Mouse (Mus musculus): ENCODE data around the gene Sntg2. TPM values are rescaled to one million over a fixed set of nuclear protein-coding genes. Genes with fewer than 3 reads are reported as not detected.

Gene Sntg2
- polyA plus RNA-seq, 1 experiment from 2014 or later: 2.0 TPM

DNA sequence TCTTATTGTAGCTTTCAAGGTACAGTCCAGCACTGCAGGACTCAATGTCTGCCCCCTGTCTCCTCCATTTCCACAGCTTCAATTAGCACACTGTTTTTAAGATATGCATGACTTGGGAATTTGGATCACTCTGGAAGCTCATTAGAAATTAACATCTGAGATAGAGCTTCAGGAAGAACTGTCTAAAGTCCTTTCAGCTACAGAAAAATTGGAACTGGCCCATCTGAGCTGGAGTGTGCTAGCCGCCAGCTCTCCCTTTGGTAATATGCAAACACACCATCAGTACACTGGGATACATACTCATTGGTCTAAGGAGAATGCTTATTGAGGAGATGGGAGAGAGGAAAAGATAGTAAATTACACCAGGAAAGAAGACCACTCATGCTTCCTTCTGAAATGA is 25.1 kb downstream of the Sntg2 start:
- Histone ChIP-seq H3K36me3 (no peaks in the 10 kb centered on the region), H3K4me1 (peaks cover 8% of the 10 kb centered on the region; the same call in 1 of the 2 replicates), H3K4me2 (replicated peaks) (no peak overlapping the region), H3K27me3 (no peaks in the 10 kb centered on the region), H3K9me3 (no peaks in the 10 kb centered on the region), H3K27ac (no peak overlapping the region), H3K4me3 (no peak overlapping the region), H3K9ac (no peak overlapping the region)
- no peak for ATAC-seq (ENCODE audit: insufficient number of reproducible peaks, insufficient read depth, low FRiP score, low TSS enrichment)
- WGBS: 83% methylated on average over 1 of the region's 1 CpGs

DNA sequence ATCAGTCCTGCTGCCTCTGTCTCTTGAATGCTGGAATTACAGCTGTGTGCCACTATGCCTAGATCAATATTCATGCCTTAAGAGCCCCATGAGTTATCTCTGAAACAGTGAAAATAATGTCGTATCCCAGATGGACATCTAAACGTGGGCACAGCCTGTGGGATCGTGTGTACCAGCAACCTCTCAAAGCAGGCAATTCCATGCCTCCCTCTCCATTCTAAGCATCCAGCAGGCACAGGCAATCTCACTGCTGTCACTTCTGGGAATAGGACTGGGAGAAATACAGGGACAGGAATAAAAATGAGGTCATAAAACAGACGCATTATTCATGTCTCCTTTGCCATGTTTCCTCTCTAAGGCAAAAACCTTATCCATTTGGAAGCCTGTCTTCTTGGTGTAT is 25.9 kb downstream of the Sntg2 start:
- H3K4me2 ChIP-seq (replicated peaks): no peak overlapping the region
- H3K9ac ChIP-seq: no peak overlapping the region
- ATAC-seq (ENCODE audit: insufficient number of reproducible peaks, insufficient read depth, low FRiP score, low TSS enrichment): no peak
- H3K4me3 ChIP-seq: no peak overlapping the region
- peaks cover 7% of the 10 kb centered on the region; the same call in 1 of the 2 replicates for H3K4me1 ChIP-seq
- no peaks in the 10 kb centered on the region for H3K27me3 ChIP-seq
- no peak overlapping the region for H3K27ac ChIP-seq
- no peaks in the 10 kb centered on the region for H3K36me3 ChIP-seq
- WGBS: 86% methylated on average over 4 of the region's 4 CpGs
- no peaks in the 10 kb centered on the region for H3K9me3 ChIP-seq

DNA sequence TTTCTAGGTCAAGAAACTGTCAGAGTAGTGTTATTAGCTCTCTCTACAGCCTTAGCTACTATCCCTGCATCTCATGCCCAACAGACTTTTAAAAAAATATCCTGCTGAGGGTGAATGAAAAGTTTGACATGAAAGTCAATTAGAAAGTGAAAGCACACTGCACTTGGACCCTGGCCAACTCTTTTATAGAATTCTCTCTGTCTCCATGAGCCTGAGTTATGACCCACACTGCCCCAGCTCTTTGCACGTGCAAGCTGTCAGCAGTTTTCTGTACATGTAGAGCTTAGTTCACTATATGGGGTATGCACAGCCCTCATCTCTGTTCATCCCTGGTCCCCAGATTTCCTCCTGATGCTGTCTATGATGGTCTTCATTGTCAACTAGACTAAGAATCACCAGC is 28.4 kb downstream of the Sntg2 start:
- Histone ChIP-seq H3K27me3 (no peaks in the 10 kb centered on the region), H3K4me2 (replicated peaks) (no peak overlapping the region), H3K36me3 (no peaks in the 10 kb centered on the region), H3K9ac (no peak overlapping the region), H3K9me3 (no peaks in the 10 kb centered on the region), H3K27ac (no peak overlapping the region), H3K4me1 (no peaks in the 10 kb centered on the region), H3K4me3 (no peak overlapping the region)
- ATAC-seq (ENCODE audit: insufficient number of reproducible peaks, insufficient read depth, low FRiP score, low TSS enrichment): no peak
- WGBS: 71% methylated on average over 1 of the region's 1 CpGs

DNA sequence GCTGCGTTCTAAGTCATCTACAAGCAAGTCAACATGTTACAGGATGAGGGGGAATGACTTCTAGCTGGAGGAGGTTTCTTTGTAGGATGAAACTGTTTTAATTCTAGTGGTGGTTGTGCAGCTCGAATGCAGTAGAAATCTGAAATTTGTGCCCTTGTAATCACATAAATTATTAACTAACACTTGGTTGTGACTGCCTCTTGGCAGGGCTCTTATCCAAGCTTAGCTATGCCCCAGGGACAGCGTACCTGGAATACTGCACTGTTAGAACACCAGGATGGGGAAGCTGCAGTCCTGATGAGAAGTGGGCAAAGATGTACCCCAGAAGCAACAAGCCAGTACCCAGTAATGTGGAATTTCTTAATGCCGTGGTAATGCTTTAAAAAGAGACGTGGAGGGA is 36.9 kb downstream of the Sntg2 start:
- 91% methylated on average over 5 of the region's 5 CpGs for WGBS
- H3K4me3 ChIP-seq: no peak overlapping the region
- ATAC-seq (ENCODE audit: insufficient number of reproducible peaks, insufficient read depth, low FRiP score, low TSS enrichment): no peak

DNA sequence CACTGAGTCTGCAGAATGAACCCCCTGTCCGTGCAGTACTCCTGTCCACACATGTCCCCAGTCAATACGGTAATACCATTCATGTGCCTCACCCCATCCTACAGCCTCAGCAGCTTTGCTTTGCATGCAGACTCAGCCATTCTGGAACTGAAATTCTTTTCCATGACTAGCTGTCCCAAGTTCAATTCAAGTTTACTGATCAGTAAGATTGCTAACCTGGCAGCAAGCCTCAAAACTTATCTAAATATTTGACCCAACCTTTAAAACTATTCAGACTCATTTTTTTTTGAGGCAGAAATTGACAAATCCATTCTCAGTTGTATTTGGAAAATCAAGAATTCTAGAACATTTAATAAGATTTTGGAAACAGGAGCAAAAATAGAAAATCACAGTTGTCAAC is 38.7 kb downstream of the Sntg2 start:
- H3K4me1 ChIP-seq: no peaks in the 10 kb centered on the region
- 89% methylated on average over 2 of the region's 2 CpGs for WGBS
- no peak for ATAC-seq (ENCODE audit: insufficient number of reproducible peaks, insufficient read depth, low FRiP score, low TSS enrichment)
- no peak overlapping the region for H3K9ac ChIP-seq
- H3K36me3 ChIP-seq: no peaks in the 10 kb centered on the region
- H3K4me3 ChIP-seq: no peak overlapping the region
- no peak overlapping the region for H3K27ac ChIP-seq
- no peaks in the 10 kb centered on the region for H3K27me3 ChIP-seq
- H3K9me3 ChIP-seq: no peaks in the 10 kb centered on the region
- no peak overlapping the region for H3K4me2 ChIP-seq (replicated peaks)

More for the DNA sequence above, 36.9 kb downstream of the Sntg2 start:
- no peaks in the 10 kb centered on the region for H3K36me3 ChIP-seq
- H3K4me2 ChIP-seq (replicated peaks): no peak overlapping the region
- H3K4me1 ChIP-seq: no peaks in the 10 kb centered on the region
- no peak overlapping the region for H3K27ac ChIP-seq
- no peaks in the 10 kb centered on the region for H3K27me3 ChIP-seq
- H3K9ac ChIP-seq: no peak overlapping the region
- no peaks in the 10 kb centered on the region for H3K9me3 ChIP-seq

DNA sequence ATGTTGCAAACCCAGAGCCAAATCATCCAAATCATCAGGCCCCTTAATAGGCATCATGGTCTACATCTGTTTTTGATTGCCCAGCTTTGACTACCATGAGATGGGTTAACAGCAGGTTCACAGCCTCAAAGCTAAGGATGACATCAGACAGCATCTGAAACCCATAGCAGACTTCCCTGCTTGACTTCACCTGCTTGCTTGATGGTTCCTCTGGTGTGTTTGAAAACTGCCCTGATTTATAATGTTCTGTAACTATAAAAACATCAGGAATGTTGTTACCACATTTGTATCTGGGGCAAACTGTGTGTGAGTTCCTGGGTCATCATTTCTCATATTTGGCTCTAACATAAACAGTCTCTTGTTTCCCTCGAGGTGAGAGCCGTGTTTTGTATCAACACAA is 55.2 kb downstream of the Sntg2 start:
- no peaks in the 10 kb centered on the region for H3K9me3 ChIP-seq
- no peaks in the 10 kb centered on the region for H3K4me1 ChIP-seq
- no peak overlapping the region for H3K9ac ChIP-seq
- no peak for ATAC-seq (ENCODE audit: insufficient number of reproducible peaks, insufficient read depth, low FRiP score, low TSS enrichment)
- H3K27me3 ChIP-seq: no peaks in the 10 kb centered on the region
- no peak overlapping the region for H3K4me3 ChIP-seq
- H3K36me3 ChIP-seq: no peaks in the 10 kb centered on the region
- H3K4me2 ChIP-seq (replicated peaks): no peak overlapping the region
- no peak overlapping the region for H3K27ac ChIP-seq
- 63% methylated on average over 2 of the region's 2 CpGs for WGBS

DNA sequence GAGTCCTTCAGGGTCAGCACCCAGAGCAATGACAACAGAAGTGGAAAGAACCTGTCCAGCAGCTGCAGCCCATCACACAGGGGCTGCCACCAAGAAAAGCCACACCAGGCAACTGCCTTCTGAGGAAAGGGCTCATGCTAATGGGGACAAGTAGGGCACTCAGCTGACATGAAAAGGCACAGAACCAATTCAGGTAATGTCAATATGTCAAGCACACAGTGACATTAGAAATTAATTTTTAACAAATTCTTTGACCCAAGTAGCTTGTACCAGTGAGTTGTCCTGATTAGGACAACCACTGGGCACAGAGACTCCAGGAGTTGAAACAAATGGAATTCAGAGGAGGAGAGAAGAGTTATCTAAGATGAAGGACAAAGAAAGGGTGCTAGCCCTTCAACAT is 60.2 kb downstream of the Sntg2 start:
- no peaks in the 10 kb centered on the region for H3K4me1 ChIP-seq
- H3K9me3 ChIP-seq: no peaks in the 10 kb centered on the region
- no peak overlapping the region for H3K9ac ChIP-seq
- H3K27me3 ChIP-seq: no peaks in the 10 kb centered on the region
- no peak overlapping the region for H3K4me2 ChIP-seq (replicated peaks)
- no peak overlapping the region for H3K4me3 ChIP-seq
- H3K36me3 ChIP-seq: no peaks in the 10 kb centered on the region
- no peak overlapping the region for H3K27ac ChIP-seq
- ATAC-seq (ENCODE audit: insufficient number of reproducible peaks, insufficient read depth, low FRiP score, low TSS enrichment): no peak

DNA sequence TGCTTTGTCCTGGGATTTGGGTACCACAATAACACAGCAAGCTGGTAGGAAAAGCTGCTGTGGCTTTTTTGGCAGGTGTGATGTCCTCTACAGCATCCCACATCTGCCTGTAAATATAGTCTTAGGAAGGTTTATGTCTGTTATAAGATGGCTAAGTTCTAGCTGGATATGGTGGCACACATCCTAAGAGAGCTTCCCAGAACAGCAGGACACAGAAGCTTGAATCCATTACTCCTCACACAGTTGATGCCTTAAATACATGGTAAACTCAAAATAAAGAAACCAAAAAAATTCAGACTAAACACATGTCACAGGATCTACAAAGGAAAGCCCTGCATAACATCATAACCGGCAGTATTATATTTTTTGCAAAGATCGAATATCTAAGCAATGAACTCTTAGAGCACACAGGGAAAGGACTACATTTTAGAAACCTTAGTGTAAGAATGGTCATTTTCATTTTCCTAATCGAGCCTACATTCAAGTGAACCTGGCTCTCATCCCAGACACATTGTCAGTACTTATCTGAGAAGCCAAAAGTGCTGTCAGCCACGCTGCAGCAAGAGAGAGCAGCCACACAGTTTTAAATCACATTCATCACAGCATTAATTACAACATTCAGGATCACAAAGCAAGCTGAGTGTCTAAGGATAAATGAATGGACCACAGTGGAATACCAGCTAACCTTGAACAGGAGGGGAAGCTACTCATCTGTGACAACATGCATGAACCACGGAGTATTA is 64.8 kb downstream of the Sntg2 start:
- H3K36me3 ChIP-seq: no peaks in the 10 kb centered on the region
- H3K4me3 ChIP-seq: no peak overlapping the region
- no peak overlapping the region for H3K4me2 ChIP-seq (replicated peaks)
- H3K4me1 ChIP-seq: no peaks in the 10 kb centered on the region
- H3K9me3 ChIP-seq: no peaks in the 10 kb centered on the region
- ATAC-seq (ENCODE audit: insufficient number of reproducible peaks, insufficient read depth, low FRiP score, low TSS enrichment): no peak
- H3K27me3 ChIP-seq: no peaks in the 10 kb centered on the region
- H3K9ac ChIP-seq: no peak overlapping the region
- WGBS: 67% methylated on average over 5 of the region's 5 CpGs
- H3K27ac ChIP-seq: no peak overlapping the region

DNA sequence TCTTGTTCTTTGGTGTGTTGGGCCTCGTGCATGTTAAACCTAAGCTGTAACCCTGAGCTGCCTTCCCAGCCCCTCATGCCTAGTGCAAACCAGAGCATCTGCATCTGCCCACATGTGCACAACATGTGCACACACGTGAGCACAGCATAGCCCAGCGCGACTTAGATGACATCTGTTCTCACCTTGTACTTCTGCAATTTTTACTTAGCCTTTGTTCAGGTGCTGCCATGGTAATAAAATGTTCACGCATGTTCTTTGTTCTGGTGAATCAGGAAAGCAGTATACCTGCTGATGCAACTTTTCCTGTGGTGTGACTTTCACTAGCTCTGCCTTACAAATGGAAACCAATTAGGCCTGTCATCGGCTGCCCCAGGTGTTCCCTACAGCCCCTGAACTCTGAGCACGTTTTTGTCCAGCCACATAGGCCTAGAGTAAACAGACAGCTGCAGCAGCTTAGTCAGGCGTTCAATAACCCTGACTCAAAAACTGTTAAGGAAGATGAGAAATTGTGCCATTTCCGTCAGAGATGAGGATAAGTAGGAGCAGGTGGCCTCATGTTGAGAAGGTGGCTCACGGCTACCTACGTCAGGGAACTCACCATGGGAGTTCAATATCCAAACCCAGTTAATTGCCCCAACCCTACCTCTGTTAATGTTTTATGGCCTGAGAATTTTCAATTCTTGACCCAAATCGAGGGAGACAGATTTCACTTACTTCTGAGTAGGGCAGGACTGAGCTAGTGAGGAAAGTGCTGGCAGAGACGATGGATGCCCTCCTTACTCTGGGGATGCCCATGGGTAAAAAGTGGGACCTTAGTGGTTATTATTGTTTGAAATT is 80.2 kb downstream of the Sntg2 start:
- no peaks in the 10 kb centered on the region for H3K36me3 ChIP-seq
- no peak for ATAC-seq (ENCODE audit: insufficient number of reproducible peaks, insufficient read depth, low FRiP score, low TSS enrichment)
- H3K4me3 ChIP-seq: no peak overlapping the region
- H3K9me3 ChIP-seq: no peaks in the 10 kb centered on the region
- no peaks in the 10 kb centered on the region for H3K4me1 ChIP-seq
- 70% methylated on average over 13 of the region's 13 CpGs for WGBS
- no peak overlapping the region for H3K4me2 ChIP-seq (replicated peaks)
- no peak overlapping the region for H3K27ac ChIP-seq
- H3K9ac ChIP-seq: no peak overlapping the region
- H3K27me3 ChIP-seq: no peaks in the 10 kb centered on the region

DNA sequence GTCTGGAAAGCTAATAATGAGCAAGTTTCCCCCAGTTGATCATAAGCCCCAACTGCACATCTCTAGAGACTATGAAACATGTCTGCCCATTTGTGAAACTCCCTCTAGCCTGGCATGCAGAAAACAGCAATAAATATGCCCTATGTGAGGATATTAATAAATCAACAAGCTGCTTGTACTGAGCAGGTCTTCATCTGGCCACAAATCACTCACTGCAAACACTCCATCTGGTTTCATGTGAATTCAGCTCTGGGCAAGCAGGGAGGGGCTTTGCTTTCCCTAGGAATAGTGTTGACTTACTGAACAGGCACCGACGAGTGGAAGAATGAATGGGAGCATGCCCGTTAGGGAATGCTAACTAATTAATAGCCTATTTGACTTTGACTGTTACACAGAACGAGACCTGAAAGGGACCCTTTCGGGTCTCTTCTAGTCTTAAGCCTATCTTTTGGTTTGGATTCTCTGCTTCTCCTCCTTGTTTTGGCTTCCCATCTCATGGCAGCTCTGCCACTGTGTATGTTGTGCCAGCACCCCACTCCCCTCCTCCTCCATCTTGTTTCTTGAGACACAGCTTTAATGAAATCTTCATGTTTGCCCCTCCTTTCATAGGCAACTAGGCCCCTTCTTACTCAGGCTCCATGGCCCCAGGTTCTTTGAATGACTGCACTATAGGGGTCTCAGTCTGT is 86.1 kb downstream of the Sntg2 start:
- ATAC-seq (ENCODE audit: insufficient number of reproducible peaks, insufficient read depth, low FRiP score, low TSS enrichment): no peak
- H3K4me1 ChIP-seq: no peaks in the 10 kb centered on the region
- 72% methylated on average over 5 of the region's 5 CpGs for WGBS
- H3K9ac ChIP-seq: no peak overlapping the region
- H3K4me3 ChIP-seq: no peak overlapping the region
- no peaks in the 10 kb centered on the region for H3K36me3 ChIP-seq
- H3K27me3 ChIP-seq: no peaks in the 10 kb centered on the region
- H3K9me3 ChIP-seq: no peaks in the 10 kb centered on the region
- H3K27ac ChIP-seq: no peak overlapping the region
- no peak overlapping the region for H3K4me2 ChIP-seq (replicated peaks)

DNA sequence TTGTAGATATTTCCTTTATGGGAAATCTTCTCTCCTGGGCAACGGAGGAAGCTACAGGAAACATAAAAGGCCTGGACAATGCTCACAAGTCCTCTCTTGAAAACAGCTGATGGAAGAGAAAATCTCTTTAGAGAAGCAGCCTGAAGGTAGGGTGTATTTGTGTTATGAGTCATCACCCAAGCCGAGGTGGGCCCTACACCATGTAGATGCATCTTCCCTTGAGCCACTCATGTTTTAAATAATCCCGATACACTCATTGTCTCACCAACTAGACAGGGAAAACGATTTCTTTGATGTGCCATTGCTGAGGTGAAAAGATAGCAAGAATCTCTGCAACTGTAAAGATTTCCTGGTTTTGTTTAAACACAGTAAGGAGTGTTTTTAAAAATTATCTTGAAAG is 89.4 kb downstream of the Sntg2 start:
- no peaks in the 10 kb centered on the region for H3K9me3 ChIP-seq
- no peak overlapping the region for H3K27ac ChIP-seq
- no peaks in the 10 kb centered on the region for H3K36me3 ChIP-seq
- H3K4me3 ChIP-seq: no peak overlapping the region
- no peak overlapping the region for H3K9ac ChIP-seq
- 77% methylated on average over 4 of the region's 4 CpGs for WGBS
- ATAC-seq (ENCODE audit: insufficient number of reproducible peaks, insufficient read depth, low FRiP score, low TSS enrichment): no peak
- H3K27me3 ChIP-seq: no peaks in the 10 kb centered on the region
- no peak overlapping the region for H3K4me2 ChIP-seq (replicated peaks)
- no peaks in the 10 kb centered on the region for H3K4me1 ChIP-seq
